Mouse (Mus musculus) forebrain, embryonic 12.5 days (tissue): ENCODE data around the gene Prss40. TPM values are rescaled to one million over a fixed set of nuclear protein-coding genes. Genes with fewer than 3 reads are reported as not detected.
"Not testable (repeated sequence)": the region's sequence is repeated elsewhere in the genome, so short reads cannot be mapped to it uniquely, and the experiment has no call there.

Experiments used
- ATAC-seq: fragments of 200-750 bp; cut with Nextera tagmentation; 2 replicates; pipeline ENCODE4 v1.8.0; 2017; ENCODE audit warnings: moderate TSS enrichment; ENCODE audit not compliant: low FRiP score
- H3K27ac ChIP-seq: fragments of 300-500 bp; sonication (generic); 2 replicates; pipeline ENCODE4 v1.5.1; 2016; ENCODE audit warnings: mild to moderate bottlenecking
- H3K27me3 ChIP-seq: fragments of 300-500 bp; sonication (generic); 2 replicates; pipeline ENCODE4 v1.6.1; 2016; ENCODE audit warnings: mild to moderate bottlenecking
- H3K36me3 ChIP-seq: fragments of 300-500 bp; sonication (generic); replicated peaks from 2 replicates; pipeline ENCODE4 v1.6.1; 2016; ENCODE audit warnings: mild to moderate bottlenecking
- H3K4me1 ChIP-seq: fragments of 300-500 bp; sonication (generic); 2 replicates; pipeline ENCODE4 v1.6.1; 2016
- H3K4me2 ChIP-seq: fragments of 300-500 bp; sonication (generic); 2 replicates; pipeline ENCODE4 v1.6.1; 2016; ENCODE audit warnings: mild to moderate bottlenecking, moderate library complexity
- H3K4me3 ChIP-seq: fragments of 300-500 bp; sonication (generic); replicated peaks from 2 replicates; pipeline ENCODE4 v1.5.1; 2016; ENCODE audit warnings: mild to moderate bottlenecking
- H3K9ac ChIP-seq: fragments of 300-500 bp; sonication (generic); 2 replicates; pipeline ENCODE4 v1.6.1; 2016; ENCODE audit warnings: mild to moderate bottlenecking
- H3K9me3 ChIP-seq: fragments of 300-500 bp; sonication (generic); 2 replicates; pipeline ENCODE4 v1.6.1; 2016
- WGBS: fragments of 180-500 bp; shearing (Covaris S2); methylation state at CpG from one replicate; pipeline ENCODE4 v1.1.7; 2016; 5-methylcytosine and 5-hydroxymethylcytosine counted together
- polyA plus RNA-seq: library from polyadenylated mRNA; unstranded; fragments of >200 nt; fragmentation: Nextera tagmentation; extraction: Ambion mirVana; gene quantifications from 2 replicates; pipeline ENCODE4 v1.2.1, GENCODE M21; 2016

Gene Prss40
- polyA plus RNA-seq, 1 experiment from 2014 or later = not detected

DNA sequence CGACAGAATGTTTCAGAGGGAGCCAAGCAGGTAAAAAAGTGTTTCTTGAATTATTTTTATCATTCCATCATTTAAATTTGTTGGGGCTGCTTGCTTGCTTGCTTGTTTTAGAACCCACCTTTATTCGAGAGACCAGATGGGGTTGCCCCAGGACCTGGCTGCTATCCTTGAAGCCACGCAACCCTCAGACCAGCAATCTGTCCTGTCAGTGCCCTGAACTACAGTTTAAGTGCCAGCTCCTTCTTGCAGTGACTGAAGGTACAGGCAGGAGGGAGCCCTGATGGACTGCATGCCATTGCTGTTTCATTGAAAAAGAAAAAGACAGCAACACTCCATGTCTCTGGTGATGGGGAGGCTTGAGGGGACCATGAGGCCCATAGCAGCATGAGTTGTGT, 37.9 kb downstream of the Prss40 start:
- no peaks in the 10 kb centered on the region for H3K9me3 ChIP-seq
- no peak for ATAC-seq
- H3K4me2 ChIP-seq = no peak overlapping the region
- H3K9ac ChIP-seq = no peak overlapping the region
- H3K27me3 ChIP-seq = no peaks in the 10 kb centered on the region
- H3K4me1 ChIP-seq = no peaks in the 10 kb centered on the region
- no peak overlapping the region for H3K27ac ChIP-seq
- no peaks in the 10 kb centered on the region for H3K36me3 ChIP-seq
- H3K4me3 ChIP-seq = no peak overlapping the region
- 86% methylated on average over 3 of the region's 3 CpGs for WGBS

- no peaks in the 10 kb centered on the region for H3K36me3 ChIP-seq
- no peaks in the 10 kb centered on the region for H3K27me3 ChIP-seq
- ATAC-seq = no peak
- no peak overlapping the region for H3K4me3 ChIP-seq
- 90% methylated on average over 6 of the region's 6 CpGs for WGBS
- H3K27ac ChIP-seq = no peak overlapping the region
- no peaks in the 10 kb centered on the region for H3K9me3 ChIP-seq
- no peaks in the 10 kb centered on the region for H3K4me1 ChIP-seq
- no peak overlapping the region for H3K4me2 ChIP-seq
- H3K9ac ChIP-seq = no peak overlapping the region
Measured at GRCm38 (mm10) chr1:34522205-34522849, 38.4 kb downstream of the Prss40 start.

- WGBS = 93% methylated on average over 1 of the region's 1 CpGs
- no peak overlapping the region for H3K27ac ChIP-seq
- H3K4me3 ChIP-seq = no peak overlapping the region
- H3K27me3 ChIP-seq = no peaks in the 10 kb centered on the region
- ATAC-seq = no peak
- no peak overlapping the region for H3K4me2 ChIP-seq
- H3K9me3 ChIP-seq = 0 out of 2 replicates have a peak, but pooled peaks cover 4% of the 10 kb centered on the region
- no peak overlapping the region for H3K9ac ChIP-seq
- no peaks in the 10 kb centered on the region for H3K4me1 ChIP-seq
- H3K36me3 ChIP-seq = no peaks in the 10 kb centered on the region
Measured at GRCm38 (mm10) chr1:34518259-34518658, 42.5 kb downstream of the Prss40 start.

- not testable (repeated sequence) for H3K4me3 ChIP-seq, H3K9me3 ChIP-seq, H3K36me3 ChIP-seq, ATAC-seq, H3K9ac ChIP-seq, H3K27me3 ChIP-seq, H3K4me1 ChIP-seq, H3K27ac ChIP-seq, H3K4me2 ChIP-seq
- WGBS = 65% methylated on average over 1 of the region's 1 CpGs
Measured at GRCm38 (mm10) chr1:34517797-34518196, 42.9 kb downstream of the Prss40 start.

DNA sequence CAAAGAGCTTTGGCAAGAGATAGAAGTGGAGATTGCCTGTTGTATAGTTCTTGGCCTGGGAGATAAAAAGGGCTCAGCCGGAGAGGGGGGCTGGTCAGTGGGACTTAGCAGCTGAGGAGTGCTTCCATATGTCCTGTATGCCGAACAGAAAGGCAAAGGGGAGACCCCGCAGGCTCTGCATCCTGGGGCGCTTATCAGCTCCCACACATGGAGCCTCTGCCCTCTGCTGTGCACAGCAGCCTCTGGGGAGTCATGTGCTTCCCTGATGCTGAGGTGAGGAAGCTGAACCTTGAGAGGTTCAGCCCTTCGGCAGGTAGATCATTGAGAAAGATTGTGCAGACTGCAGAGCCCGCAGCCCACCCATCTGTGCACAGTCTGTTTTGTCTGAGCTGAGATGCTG, 43.4 kb downstream of the Prss40 start:
- not testable (repeated sequence) for H3K4me2 ChIP-seq, H3K9me3 ChIP-seq, H3K4me3 ChIP-seq, ATAC-seq, H3K27me3 ChIP-seq, H3K27ac ChIP-seq, H3K9ac ChIP-seq, H3K4me1 ChIP-seq, H3K36me3 ChIP-seq
- 67% methylated on average over 6 of the region's 6 CpGs for WGBS

GRCm38 (mm10) chr1:34516595-34516994, 44.1 kb downstream of the Prss40 start:
- H3K36me3 ChIP-seq = no peaks in the 10 kb centered on the region
- H3K4me3 ChIP-seq = no peak overlapping the region
- H3K27me3 ChIP-seq = no peaks in the 10 kb centered on the region
- ATAC-seq = no peak
- 48% methylated on average over 5 of the region's 5 CpGs for WGBS
- H3K9me3 ChIP-seq = 0 out of 2 replicates have a peak, but pooled peaks cover 4% of the 10 kb centered on the region
- no peak overlapping the region for H3K9ac ChIP-seq
- H3K4me2 ChIP-seq = no peak overlapping the region
- no peak overlapping the region for H3K27ac ChIP-seq
- no peaks in the 10 kb centered on the region for H3K4me1 ChIP-seq

DNA sequence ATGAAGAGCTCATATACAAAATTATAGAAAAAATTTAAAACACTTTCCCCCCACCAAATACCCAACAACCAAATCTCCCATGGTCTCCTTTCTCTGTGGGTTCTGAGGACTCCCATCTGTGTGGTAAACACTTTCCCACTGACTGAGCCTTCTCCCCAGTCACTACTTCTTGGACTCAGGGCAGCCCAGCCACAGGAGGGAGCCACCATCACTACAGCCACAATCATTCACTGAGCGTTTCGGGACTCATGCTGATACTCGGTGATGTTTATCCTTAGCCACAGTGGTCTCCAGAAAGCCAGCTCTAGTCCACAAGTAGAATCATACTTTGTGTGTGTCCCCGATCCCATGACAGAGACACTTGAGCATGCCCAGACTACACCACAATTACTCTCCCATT, 47.7 kb downstream of the Prss40 start:
- H3K27me3 ChIP-seq = no peaks in the 10 kb centered on the region
- H3K4me1 ChIP-seq = no peaks in the 10 kb centered on the region; the same call in 1 of the 2 replicates
- H3K27ac ChIP-seq = no peak overlapping the region
- no peak for ATAC-seq
- no peaks in the 10 kb centered on the region for H3K36me3 ChIP-seq
- WGBS = 75% methylated on average over 4 of the region's 4 CpGs
- H3K9ac ChIP-seq = no peak overlapping the region
- no peak overlapping the region for H3K4me2 ChIP-seq
- 0 out of 2 replicates have a peak, but pooled peaks cover 4% of the 10 kb centered on the region for H3K9me3 ChIP-seq
- no peak overlapping the region for H3K4me3 ChIP-seq

GRCm38 (mm10) chr1:34511027-34511426, 49.7 kb downstream of the Prss40 start:
- Histone ChIP-seq H3K36me3 (no peaks in the 10 kb centered on the region), H3K27ac (no peak overlapping the region), H3K9me3 (0 out of 2 replicates have a peak, but pooled peaks cover under 1% of the 10 kb centered on the region), H3K4me3 (no peak overlapping the region), H3K4me1 (no peaks in the 10 kb centered on the region; the same call in 1 of the 2 replicates), H3K27me3 (no peaks in the 10 kb centered on the region), H3K4me2 (peak overlapping the region; percentile 34; the same call in 1 of the 2 replicates), H3K9ac (no peak overlapping the region)
- WGBS = 5% methylated on average over 3 of the region's 3 CpGs
- ATAC-seq = no peak

DNA sequence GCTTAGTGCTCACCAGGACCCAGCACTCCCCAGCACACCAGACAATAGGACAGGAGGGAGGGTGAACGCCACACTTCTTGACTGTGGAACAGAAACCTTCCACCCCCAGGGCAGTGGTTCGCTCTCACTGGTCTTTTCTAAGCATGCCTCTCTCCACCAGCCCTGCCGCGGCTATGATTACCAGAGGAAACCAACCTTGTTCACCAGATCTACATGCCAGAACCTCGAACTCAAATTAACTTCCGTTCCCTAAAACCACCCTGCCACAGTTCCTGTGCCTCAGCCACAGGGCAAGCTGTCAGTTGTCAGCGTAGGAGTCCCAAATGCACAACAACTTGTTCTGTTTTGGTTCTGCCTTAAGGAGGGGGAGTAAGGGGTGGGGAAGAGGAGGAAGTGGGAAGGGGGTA, 50.2 kb downstream of the Prss40 start:
- Histone ChIP-seq H3K4me1 (no peaks in the 10 kb centered on the region; the same call in 1 of the 2 replicates), H3K4me3 (no peak overlapping the region), H3K9me3 (no peaks in the 10 kb centered on the region), H3K27ac (no peak overlapping the region), H3K36me3 (no peaks in the 10 kb centered on the region), H3K9ac (no peak overlapping the region), H3K27me3 (no peaks in the 10 kb centered on the region), H3K4me2 (peak overlapping the region; percentile 34)
- WGBS = 12% methylated on average over 7 of the region's 7 CpGs
- ATAC-seq = no peak

- Histone ChIP-seq H3K4me1 (no peaks in the 10 kb centered on the region; the same call in 1 of the 2 replicates), H3K36me3 (no peaks in the 10 kb centered on the region), H3K9ac (no peak overlapping the region), H3K27ac (no peak overlapping the region), H3K4me2 (no peak overlapping the region), H3K9me3 (no peaks in the 10 kb centered on the region), H3K27me3 (no peaks in the 10 kb centered on the region), H3K4me3 (no peak overlapping the region)
- ATAC-seq = no peak
- 76% methylated on average over 3 of the region's 3 CpGs for WGBS
Measured at GRCm38 (mm10) chr1:34507986-34508385, 52.8 kb downstream of the Prss40 start.

DNA sequence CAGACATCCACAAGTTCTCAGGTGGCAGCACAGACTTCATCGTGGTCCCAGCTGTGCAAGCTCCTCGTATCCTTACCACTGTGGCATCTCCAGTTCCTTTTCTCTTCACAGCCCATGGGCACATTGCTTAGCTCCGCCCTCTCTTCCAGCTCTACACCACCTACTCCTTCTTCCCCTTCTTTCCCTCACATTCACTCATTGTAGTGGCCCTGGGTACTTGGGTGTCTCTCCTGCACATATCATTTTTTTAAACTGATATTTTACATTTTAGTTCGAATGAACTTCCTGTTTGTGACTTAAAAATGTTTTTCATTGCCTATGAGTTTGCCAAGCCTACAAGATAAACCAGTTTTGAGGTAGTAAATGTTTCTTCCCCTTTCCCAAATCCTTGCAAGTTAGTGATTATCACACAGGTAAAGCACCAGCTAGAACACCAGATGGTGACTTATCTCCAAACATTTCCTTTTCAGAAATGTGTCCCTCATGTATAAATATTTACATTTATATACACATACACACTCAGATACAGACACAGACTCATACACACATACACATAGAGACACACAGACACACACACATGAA, 54.7 kb downstream of the Prss40 start:
- Histone ChIP-seq H3K9ac (no peak overlapping the region), H3K27ac (no peak overlapping the region), H3K4me3 (no peak overlapping the region), H3K36me3 (no peaks in the 10 kb centered on the region), H3K4me1 (no peaks in the 10 kb centered on the region; the same call in 1 of the 2 replicates), H3K9me3 (no peaks in the 10 kb centered on the region), H3K4me2 (no peak overlapping the region), H3K27me3 (no peaks in the 10 kb centered on the region)
- WGBS = 86% methylated on average over 4 of the region's 4 CpGs
- no peak for ATAC-seq

- 67% methylated on average over 7 of the region's 7 CpGs for whole genome bisulfite sequencing
- H3K36me3 ChIP-seq = no peaks in the 10 kb centered on the region
- 0 out of 2 replicates have a peak, but pooled peaks have one; percentile 6 for ATAC-seq
- no peaks in the 10 kb centered on the region; the same call in 1 of the 2 replicates for H3K4me1 ChIP-seq
- no peak overlapping the region for H3K27ac ChIP-seq
- H3K27me3 ChIP-seq = no peaks in the 10 kb centered on the region
- no peak overlapping the region for H3K4me2 ChIP-seq
- no peaks in the 10 kb centered on the region for H3K9me3 ChIP-seq
- H3K9ac ChIP-seq = no peak overlapping the region
- no peak overlapping the region for H3K4me3 ChIP-seq
Measured at GRCm38 (mm10) chr1:34505307-34505706, 55.4 kb downstream of the Prss40 start.

GRCm38 (mm10) chr1:34502991-34503390, 57.8 kb downstream of the Prss40 start:
- WGBS = 51% methylated on average over 3 of the region's 3 CpGs
- H3K27ac ChIP-seq = no peak overlapping the region
- no peak overlapping the region for H3K4me2 ChIP-seq
- no peaks in the 10 kb centered on the region for H3K27me3 ChIP-seq
- ATAC-seq = no peak
- H3K4me3 ChIP-seq = no peak overlapping the region
- no peak overlapping the region for H3K9ac ChIP-seq
- no peaks in the 10 kb centered on the region for H3K4me1 ChIP-seq
- H3K9me3 ChIP-seq = no peaks in the 10 kb centered on the region
- no peaks in the 10 kb centered on the region for H3K36me3 ChIP-seq
